Mouse (Mus musculus): ENCODE results near the gene Ube2o.
A peak's percentile ranks its signal among the peaks of the same experiment; 100 is the strongest.
"Not testable (repeated sequence)": the region's sequence is repeated elsewhere in the genome, so short reads cannot be mapped to it uniquely, and the experiment has no call there.

Ube2o gene

GRCm38 (mm10) chr11:116508689-116509088, 72.6 kb downstream of the Ube2o start:
- no peak for DNase-seq

GRCm38 (mm10) chr11:116506151-116506875, 74.9 kb downstream of the Ube2o start:
- no peak for DNase-seq

GRCm38 (mm10) chr11:116505573-116505972, 75.7 kb downstream of the Ube2o start:
- no peak for DNase-seq

- no peak for DNase-seq
These were observed 76.7 kb downstream of the Ube2o start for GRCm38 (mm10) chr11:116504516-116504915.

- DNase-seq = no peak
These were observed 80.1 kb downstream of the Ube2o start for GRCm38 (mm10) chr11:116501005-116501746.

- DNase-seq = no peak
These were observed 82.2 kb downstream of the Ube2o start for GRCm38 (mm10) chr11:116499018-116499417.

- DNase-seq = no peak
These were observed 82.7 kb downstream of the Ube2o start for GRCm38 (mm10) chr11:116498596-116498995.

GRCm38 (mm10) chr11:116497313-116497712, 83.9 kb downstream of the Ube2o start:
- no peak for DNase-seq

GRCm38 (mm10) chr11:116494474-116495174, 86.6 kb downstream of the Ube2o start:
- DNase-seq = peak; percentile 51

- no peak for DNase-seq
These were observed 87.4 kb downstream of the Ube2o start, which contains the start of gene Prpsap1 for GRCm38 (mm10) chr11:116493795-116494252. TSS of gene Prpsap1 (minus strand) at chr11:116494202.

- DNase-seq = no peak
These were observed 88.1 kb downstream of the Ube2o start for GRCm38 (mm10) chr11:116493191-116493590.

- not testable (repeated sequence) for DNase-seq
These were observed 88.7 kb downstream of the Ube2o start for GRCm38 (mm10) chr11:116492507-116492906.

- DNase-seq = no peak
These were observed 89.9 kb downstream of the Ube2o start for GRCm38 (mm10) chr11:116491338-116491737.

GRCm38 (mm10) chr11:116490232-116491107, 90.8 kb downstream of the Ube2o start:
- DNase-seq = peak; percentile 89

- no peak for DNase-seq
These were observed 91.4 kb downstream of the Ube2o start for GRCm38 (mm10) chr11:116489771-116490231.

- DNase-seq = no peak
These were observed 92.4 kb downstream of the Ube2o start for GRCm38 (mm10) chr11:116488693-116489375.

- DNase-seq = no peak
These were observed 93.0 kb downstream of the Ube2o start for GRCm38 (mm10) chr11:116488207-116488606.
